Mouse (Mus musculus): Measurements from ENCODE around the gene Nfam1. TPM values are rescaled to one million over a fixed set of nuclear protein-coding genes. Genes with fewer than 3 reads are reported as not detected.
A peak's percentile ranks its signal among the peaks of the same experiment; 100 is the strongest.

The Nfam1 gene
- polyA plus RNA-seq, 1 experiment from 2014 or later = 0.31 TPM

DNA sequence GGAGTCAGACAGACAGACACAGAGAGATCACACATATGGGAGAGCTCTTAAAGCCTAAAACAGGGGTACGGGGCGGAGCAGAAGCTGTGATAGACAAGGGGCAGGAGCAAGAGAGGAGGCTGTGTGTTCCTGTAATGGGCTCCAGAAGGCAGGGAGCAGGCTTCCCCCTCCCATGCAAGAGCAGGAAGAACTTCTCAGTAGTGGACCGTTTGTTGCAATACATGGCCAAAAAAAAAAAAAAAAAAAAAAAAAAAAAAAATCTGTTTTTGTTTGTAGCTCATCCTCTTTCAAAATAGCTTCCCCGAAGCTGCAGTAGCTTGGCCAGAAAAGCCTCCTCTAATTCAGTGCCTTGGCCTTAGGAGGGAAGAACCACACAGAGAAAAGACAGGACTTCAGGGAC is 2.2 kb downstream of the Nfam1 start:
- WGBS = 70% methylated on average over 4 of the region's 4 CpGs
- Histone ChIP-seq H3K9me3 (ENCODE audit: control insufficient read depth, low read length) (no peaks in the 10 kb centered on the region), H3K4me3 (ENCODE audit: low read depth, low read length) (no peak overlapping the region), H3K36me3 (ENCODE audit: control insufficient read depth, insufficient read depth, low read length) (no peaks in the 10 kb centered on the region), H3K27me3 (ENCODE audit: control insufficient read depth, insufficient read depth, low read length) (no peaks in the 10 kb centered on the region), H3K4me1 (ENCODE audit: control insufficient read depth, insufficient read depth, low read length) (peaks cover 19% of the 10 kb centered on the region), H3K27ac (ENCODE audit: low read depth, low read length) (no peak overlapping the region), H3K9ac (replicated peaks; ENCODE audit: low read depth, low read length) (no peak overlapping the region), H3K4me2 (ENCODE audit: low read depth, low read length) (no peak overlapping the region)
- no peak for ATAC-seq (ENCODE audit: low read depth)

DNA sequence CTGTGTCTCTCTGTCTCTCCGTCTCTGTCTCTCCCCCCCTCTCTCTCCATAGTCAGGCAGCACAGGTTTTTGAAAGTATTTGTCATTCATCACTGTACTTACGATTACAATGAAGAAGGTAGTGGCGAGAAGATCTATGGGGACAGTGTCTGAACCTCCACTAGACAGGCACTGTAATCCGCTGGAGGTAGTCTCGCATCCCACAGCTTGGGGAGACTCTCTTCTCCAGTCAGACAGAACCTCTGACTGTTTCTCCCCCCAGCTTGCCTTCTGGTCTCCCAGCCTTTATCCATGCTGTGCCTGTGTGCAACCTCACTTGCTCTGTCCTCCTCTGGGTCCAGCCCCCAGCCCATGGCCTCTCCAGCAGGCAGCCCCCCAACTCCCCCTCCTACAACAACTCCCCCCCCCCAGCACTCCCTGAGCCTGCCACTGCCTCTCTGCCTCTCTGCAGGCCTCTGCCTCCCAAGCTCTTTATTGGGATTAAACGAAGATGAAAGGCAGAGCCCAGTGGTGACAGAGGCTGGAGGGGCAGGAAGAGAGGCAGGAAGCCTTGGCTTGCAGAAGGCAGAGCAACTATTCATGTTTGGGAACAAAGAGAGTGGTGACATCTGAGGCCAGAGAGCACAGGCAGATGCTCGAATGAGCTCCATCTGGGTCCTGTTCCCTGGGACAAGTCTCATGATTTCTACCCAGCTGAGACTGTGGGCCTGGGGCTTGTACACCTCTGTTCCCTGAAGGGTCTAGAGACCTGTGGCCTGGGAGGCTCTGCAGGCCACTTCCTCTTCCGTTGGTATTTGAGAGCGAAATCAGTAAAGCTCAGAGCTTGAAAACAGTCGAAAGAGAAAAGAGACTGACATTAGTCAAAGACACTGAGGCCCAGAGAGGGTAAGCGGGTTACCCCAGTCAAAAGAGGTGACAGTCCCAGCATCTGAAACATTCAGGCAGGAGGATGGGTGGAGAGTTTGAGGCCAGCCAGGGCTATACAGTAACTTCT is 3.1 kb downstream of the Nfam1 start:
- Histone ChIP-seq H3K36me3 (ENCODE audit: control insufficient read depth, insufficient read depth, low read length) (no peaks in the 10 kb centered on the region), H3K4me2 (ENCODE audit: low read depth, low read length) (no peak overlapping the region), H3K9me3 (ENCODE audit: control insufficient read depth, low read length) (no peaks in the 10 kb centered on the region), H3K4me1 (ENCODE audit: control insufficient read depth, insufficient read depth, low read length) (peaks cover 26% of the 10 kb centered on the region), H3K4me3 (ENCODE audit: low read depth, low read length) (no peak overlapping the region), H3K9ac (replicated peaks; ENCODE audit: low read depth, low read length) (no peak overlapping the region), H3K27ac (ENCODE audit: low read depth, low read length) (no peak overlapping the region), H3K27me3 (ENCODE audit: control insufficient read depth, insufficient read depth, low read length) (no peaks in the 10 kb centered on the region)
- no peak for ATAC-seq (ENCODE audit: low read depth)
- 39% methylated on average over 11 of the region's 11 CpGs for WGBS

DNA sequence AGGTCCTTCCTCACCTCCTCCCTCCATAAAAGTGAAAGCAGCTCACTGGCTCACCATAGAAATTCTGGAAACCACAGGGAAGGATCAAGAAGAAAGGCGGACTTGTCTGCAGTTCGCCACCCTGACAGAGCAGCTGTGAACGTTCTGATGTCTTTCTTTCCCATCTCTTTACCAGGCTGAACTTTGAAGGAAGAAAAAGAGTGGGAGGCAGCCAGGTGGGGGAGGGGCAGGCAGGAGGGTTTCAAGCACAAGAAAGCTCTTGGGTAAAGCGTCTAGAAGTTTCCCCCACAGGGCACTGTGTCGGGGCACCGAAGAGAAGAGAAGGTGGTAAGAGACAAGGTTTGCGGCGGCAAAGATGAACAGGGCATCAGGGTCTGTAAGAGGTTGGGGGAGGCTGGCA is 7.0 kb downstream of the Nfam1 start:
- Histone ChIP-seq H3K4me1 (ENCODE audit: control insufficient read depth, insufficient read depth, low read length) (peaks cover 13% of the 10 kb centered on the region; the same call in 1 of the 2 replicates), H3K27ac (ENCODE audit: low read depth, low read length) (no peak overlapping the region), H3K9ac (replicated peaks; ENCODE audit: low read depth, low read length) (no peak overlapping the region), H3K4me2 (ENCODE audit: low read depth, low read length) (no peak overlapping the region), H3K9me3 (ENCODE audit: control insufficient read depth, low read length) (no peaks in the 10 kb centered on the region), H3K27me3 (ENCODE audit: control insufficient read depth, insufficient read depth, low read length) (no peaks in the 10 kb centered on the region), H3K36me3 (ENCODE audit: control insufficient read depth, insufficient read depth, low read length) (no peaks in the 10 kb centered on the region), H3K4me3 (ENCODE audit: low read depth, low read length) (no peak overlapping the region)
- 49% methylated on average over 8 of the region's 8 CpGs for WGBS
- no peak for ATAC-seq (ENCODE audit: low read depth)

DNA sequence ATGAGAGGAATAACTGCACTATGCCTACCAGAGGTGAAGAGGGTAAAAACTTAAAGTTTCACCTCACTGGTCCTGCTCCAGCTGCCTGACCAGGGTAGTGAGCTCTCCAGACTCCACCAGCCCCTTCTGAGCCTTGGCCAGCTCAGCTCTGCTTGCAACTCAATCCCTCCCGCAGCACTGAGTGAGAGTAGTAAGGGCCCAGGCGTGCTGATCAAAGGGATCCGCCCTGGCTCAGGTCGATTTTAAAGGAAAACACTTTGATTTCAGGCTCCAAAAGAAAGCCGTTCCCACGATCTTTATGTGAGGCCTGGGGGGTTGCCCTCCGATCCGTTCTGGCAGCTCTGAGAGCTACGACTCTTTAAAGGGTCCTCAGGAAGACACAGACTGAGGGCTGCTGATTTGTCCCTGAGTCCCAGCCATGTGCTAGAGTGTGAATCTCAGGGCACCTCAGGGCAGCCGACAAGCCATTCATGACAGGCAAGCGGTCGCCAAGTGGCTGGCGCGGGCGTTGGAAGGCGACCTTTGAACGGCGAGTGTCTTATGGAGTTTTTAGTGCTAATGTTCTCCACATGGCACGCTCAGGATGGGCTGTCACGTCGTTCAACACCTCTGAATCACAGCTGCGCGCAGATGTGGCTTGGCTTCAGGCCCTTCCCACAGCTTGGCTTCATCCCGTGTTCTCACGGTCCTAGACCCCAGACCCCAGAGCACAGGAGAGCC is 7.9 kb downstream of the Nfam1 start:
- 13% methylated on average over 25 of the region's 25 CpGs for WGBS
- Histone ChIP-seq H3K27ac (ENCODE audit: low read depth, low read length) (no peak overlapping the region), H3K9ac (replicated peaks; ENCODE audit: low read depth, low read length) (0 out of 2 replicates have a peak overlapping the region, but pooled peaks have one; percentile 2), H3K4me3 (ENCODE audit: low read depth, low read length) (no peak overlapping the region), H3K36me3 (ENCODE audit: control insufficient read depth, insufficient read depth, low read length) (no peaks in the 10 kb centered on the region), H3K4me1 (ENCODE audit: control insufficient read depth, insufficient read depth, low read length) (peaks cover 13% of the 10 kb centered on the region; the same call in 1 of the 2 replicates), H3K27me3 (ENCODE audit: control insufficient read depth, insufficient read depth, low read length) (no peaks in the 10 kb centered on the region), H3K9me3 (ENCODE audit: control insufficient read depth, low read length) (no peaks in the 10 kb centered on the region), H3K4me2 (ENCODE audit: low read depth, low read length) (no peak overlapping the region)
- no peak for ATAC-seq (ENCODE audit: low read depth)

DNA sequence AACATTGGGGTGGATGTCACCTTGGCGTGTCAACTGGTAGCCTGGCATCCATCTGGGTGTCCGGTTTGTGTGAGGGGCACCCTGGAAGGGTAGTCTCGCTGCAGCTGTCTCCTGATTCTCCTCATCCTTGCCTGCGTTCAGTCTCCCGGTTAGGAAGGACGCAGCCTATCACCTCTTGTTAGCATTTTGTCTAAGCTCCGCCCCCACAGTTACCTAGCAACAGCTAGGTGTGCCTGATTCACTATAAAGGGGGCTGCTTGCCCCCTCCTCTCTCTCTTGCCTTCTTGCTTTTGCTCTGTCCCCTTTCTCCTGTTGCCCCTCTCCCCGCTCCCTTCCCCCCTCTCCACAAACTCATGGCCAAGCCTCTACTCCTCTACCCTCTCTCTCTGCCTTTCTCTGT is 10.2 kb downstream of the Nfam1 start:
- no peak overlapping the region for H3K27ac ChIP-seq (ENCODE audit: low read depth, low read length)
- no peaks in the 10 kb centered on the region for H3K27me3 ChIP-seq (ENCODE audit: control insufficient read depth, insufficient read depth, low read length)
- 33% methylated on average over 8 of the region's 8 CpGs for WGBS
- H3K36me3 ChIP-seq (ENCODE audit: control insufficient read depth, insufficient read depth, low read length) = no peaks in the 10 kb centered on the region
- H3K9me3 ChIP-seq (ENCODE audit: control insufficient read depth, low read length) = no peaks in the 10 kb centered on the region
- no peak overlapping the region for H3K9ac ChIP-seq (replicated peaks; ENCODE audit: low read depth, low read length)
- ATAC-seq (ENCODE audit: low read depth) = no peak
- no peak overlapping the region for H3K4me3 ChIP-seq (ENCODE audit: low read depth, low read length)
- no peak overlapping the region for H3K4me2 ChIP-seq (ENCODE audit: low read depth, low read length)
- peaks cover 14% of the 10 kb centered on the region; the same call in 1 of the 2 replicates for H3K4me1 ChIP-seq (ENCODE audit: control insufficient read depth, insufficient read depth, low read length)

DNA sequence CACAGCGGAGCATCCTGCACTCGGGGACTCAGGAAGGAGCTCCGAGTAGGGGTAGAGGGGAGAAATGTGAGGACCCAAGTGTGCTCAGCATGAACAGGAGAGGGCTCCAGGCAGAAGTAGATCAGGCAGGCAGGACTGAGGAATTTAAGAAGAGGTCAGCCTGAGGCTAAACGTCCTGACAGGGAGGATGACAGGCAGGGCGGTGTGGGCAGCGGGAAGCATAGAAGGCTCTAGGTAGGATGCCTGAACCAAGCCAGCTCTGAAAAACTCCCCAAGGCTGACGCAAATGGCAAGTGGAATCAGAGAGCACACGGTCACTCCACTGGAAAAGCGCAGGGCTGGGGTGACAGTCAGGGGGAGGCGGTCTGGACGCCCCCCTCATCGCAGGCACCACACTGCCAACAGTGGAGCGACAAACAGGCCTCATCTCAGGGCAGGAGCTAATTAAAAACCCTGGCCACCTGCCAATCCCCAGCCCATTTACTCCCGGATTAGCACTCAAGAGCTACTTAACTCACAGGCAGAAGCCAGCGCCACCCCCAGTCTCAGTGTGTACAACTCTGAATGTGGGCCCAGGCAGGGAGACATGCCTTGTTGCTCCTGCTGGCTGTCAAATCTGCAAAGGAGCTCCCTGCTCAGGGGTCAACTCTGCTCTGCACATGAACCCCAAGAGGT is 22.0 kb downstream of the Nfam1 start:
- Histone ChIP-seq H3K27ac (ENCODE audit: low read depth, low read length) (no peak overlapping the region), H3K4me1 (ENCODE audit: control insufficient read depth, insufficient read depth, low read length) (peaks cover 16% of the 10 kb centered on the region), H3K9ac (replicated peaks; ENCODE audit: low read depth, low read length) (no peak overlapping the region), H3K4me2 (ENCODE audit: low read depth, low read length) (no peak overlapping the region), H3K36me3 (ENCODE audit: control insufficient read depth, insufficient read depth, low read length) (no peaks in the 10 kb centered on the region), H3K9me3 (ENCODE audit: control insufficient read depth, low read length) (no peaks in the 10 kb centered on the region), H3K27me3 (ENCODE audit: control insufficient read depth, insufficient read depth, low read length) (no peaks in the 10 kb centered on the region; the same call in 1 of the 2 replicates), H3K4me3 (ENCODE audit: low read depth, low read length) (no peak overlapping the region)
- WGBS = 16% methylated on average over 15 of the region's 15 CpGs
- ATAC-seq (ENCODE audit: low read depth) = peak; percentile 76

DNA sequence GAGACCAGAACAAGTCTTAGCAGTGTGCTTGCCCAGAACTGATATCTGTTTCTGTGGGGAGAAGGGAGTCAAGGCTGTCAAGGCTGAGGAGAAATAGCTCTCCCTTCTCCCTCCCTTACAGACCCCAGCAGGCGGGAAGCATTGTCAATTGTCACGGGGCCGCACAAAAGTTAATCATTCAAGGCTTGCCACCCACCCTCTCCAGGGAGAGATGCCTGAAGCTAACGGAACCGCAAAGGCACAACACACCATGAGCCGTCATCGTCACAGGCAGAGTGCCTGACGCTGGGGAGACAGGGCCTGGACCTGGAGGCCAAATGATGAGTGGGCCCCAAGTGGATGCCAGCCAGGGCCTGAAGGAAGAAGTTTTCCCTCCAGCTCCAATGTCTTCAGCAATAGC is 22.7 kb downstream of the Nfam1 start:
- 5% methylated on average over 8 of the region's 8 CpGs for WGBS
- Histone ChIP-seq H3K9ac (replicated peaks; ENCODE audit: low read depth, low read length) (no peak overlapping the region), H3K4me2 (ENCODE audit: low read depth, low read length) (no peak overlapping the region), H3K36me3 (ENCODE audit: control insufficient read depth, insufficient read depth, low read length) (no peaks in the 10 kb centered on the region), H3K27me3 (ENCODE audit: control insufficient read depth, insufficient read depth, low read length) (no peaks in the 10 kb centered on the region; the same call in 1 of the 2 replicates), H3K27ac (ENCODE audit: low read depth, low read length) (no peak overlapping the region), H3K4me1 (ENCODE audit: control insufficient read depth, insufficient read depth, low read length) (peaks cover 16% of the 10 kb centered on the region), H3K4me3 (ENCODE audit: low read depth, low read length) (no peak overlapping the region), H3K9me3 (ENCODE audit: control insufficient read depth, low read length) (no peaks in the 10 kb centered on the region)
- no peak for ATAC-seq (ENCODE audit: low read depth)

DNA sequence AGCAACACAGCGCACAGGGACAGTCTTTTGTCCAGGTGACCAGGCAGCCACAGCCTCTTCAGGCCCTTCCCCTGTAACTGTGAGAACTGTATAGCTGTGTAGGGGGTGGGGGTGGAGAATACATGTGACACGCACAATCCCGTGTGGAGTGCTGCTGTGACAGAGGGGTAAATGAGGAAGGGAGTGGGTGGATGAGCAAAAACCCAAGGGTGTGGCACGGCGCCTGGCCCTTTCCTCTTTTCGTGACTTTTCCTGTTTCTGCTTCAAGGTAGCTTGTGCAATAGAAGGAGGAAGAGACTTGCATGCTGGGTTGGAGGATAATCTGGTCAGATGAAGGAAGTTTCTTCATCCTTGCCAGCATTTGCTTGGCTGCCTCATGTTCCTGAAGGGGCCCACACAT is 23.6 kb downstream of the Nfam1 start:
- Histone ChIP-seq H3K4me2 (ENCODE audit: low read depth, low read length) (no peak overlapping the region), H3K27ac (ENCODE audit: low read depth, low read length) (no peak overlapping the region), H3K36me3 (ENCODE audit: control insufficient read depth, insufficient read depth, low read length) (no peaks in the 10 kb centered on the region), H3K9me3 (ENCODE audit: control insufficient read depth, low read length) (no peaks in the 10 kb centered on the region), H3K4me3 (ENCODE audit: low read depth, low read length) (no peak overlapping the region), H3K9ac (replicated peaks; ENCODE audit: low read depth, low read length) (no peak overlapping the region), H3K4me1 (ENCODE audit: control insufficient read depth, insufficient read depth, low read length) (peaks cover 16% of the 10 kb centered on the region), H3K27me3 (ENCODE audit: control insufficient read depth, insufficient read depth, low read length) (no peaks in the 10 kb centered on the region)
- WGBS = 90% methylated on average over 6 of the region's 6 CpGs
- no peak for ATAC-seq (ENCODE audit: low read depth)
